8 mouse cellular contexts compared by ENCODE assay signal in genomic region chr2:37758343-37759015, GRCm38 (mm10). TPM values are rescaled to one million over a fixed set of nuclear protein-coding genes. Genes with fewer than 3 reads are reported as not detected.
DNase-seq lines count a peak whose midpoint lies in the region; ATAC-seq and TF ChIP-seq lines count a peak whose summit lies in the region.

No protein-coding gene starts in this region.

- H3K36me3 ChIP-seq in forebrain, embryonic 13.5 days (ENCODE audit: poor library complexity, severe bottlenecking) = no peaks in the 10 kb centered on the region
- no peaks in the 10 kb centered on the region for H3K36me3 ChIP-seq in lung, embryonic 14.5 days (ENCODE audit: insufficient read depth)

- TF ChIP-seq CTCF in lung, embryonic 14.5 days (IDR thresholded peaks at IDR 0.05; ENCODE audit: low read depth) = no peak

- peaks cover 10% of the 10 kb centered on the region for H3K4me1 ChIP-seq in forebrain, embryonic 13.5 days
- H3K4me1 ChIP-seq in lung, embryonic 14.5 days (ENCODE audit: insufficient read depth) = peaks cover 4% of the 10 kb centered on the region

- 0 out of 2 replicates have a peak, but pooled peaks cover 9% of the 10 kb centered on the region for H3K27me3 ChIP-seq in forebrain, embryonic 13.5 days
- H3K27me3 ChIP-seq in lung, embryonic 14.5 days (ENCODE audit: insufficient read depth, low read length) = no peaks in the 10 kb centered on the region

- peak; percentile 63 for ATAC-seq in forebrain, embryonic 13.5 days
- peak; percentile 67; the same call in 1 of the 2 replicates for ATAC-seq in lung, embryonic 14.5 days (ENCODE audit: insufficient read depth)

- peak; percentile 40 to 56 for DNase-seq in kidney, postnatal 4 days
- DNase-seq in kidney, postnatal 25 days = no peak
- DNase-seq in lung, embryonic 14.5 days = peak; percentile 61
- peak; percentile 58 for DNase-seq in retina, postnatal 1 day
- DNase-seq in cerebellum, adult 9-11 months = no peak
- DNase-seq in urinary bladder, postnatal 36 days (ENCODE audit: low spot score in 2 of 2) = no peak
- DNase-seq in frontal cortex, postnatal 36 days (ENCODE audit: low spot score in 2 of 2) = no peak

- H3K4me2 ChIP-seq in forebrain, embryonic 13.5 days = peak overlapping the region; percentile 29
- H3K4me2 ChIP-seq in lung, embryonic 14.5 days = peak overlapping the region; percentile 41

- no peak overlapping the region for H3K4me3 ChIP-seq in forebrain, embryonic 13.5 days
- no peak overlapping the region for H3K4me3 ChIP-seq in lung, embryonic 14.5 days (ENCODE audit: low read depth, low read length)

- WGBS in forebrain, embryonic 13.5 days = 8% methylated on average over 21 of the region's 21 CpGs
- 12% methylated on average over 21 of the region's 21 CpGs for WGBS in lung, embryonic 14.5 days

- H3K27ac ChIP-seq in forebrain, embryonic 13.5 days = no peak overlapping the region
- H3K27ac ChIP-seq in lung, embryonic 14.5 days (ENCODE audit: low read depth) = no peak overlapping the region

- no peaks in the 10 kb centered on the region for H3K9me3 ChIP-seq in forebrain, embryonic 13.5 days (replicated peaks)
- no peaks in the 10 kb centered on the region for H3K9me3 ChIP-seq in lung, embryonic 14.5 days (ENCODE audit: low read depth, low read length)

- peak overlapping the region; percentile 52 for H3K9ac ChIP-seq in forebrain, embryonic 13.5 days
- peak overlapping the region; percentile 13 for H3K9ac ChIP-seq in lung, embryonic 14.5 days

RNA-seq across cellular contexts. Expression of gene Crb2, which starts 17.6 kb away (rescaled TPM):
- polyA plus RNA-seq in forebrain, embryonic 13.5 days (2015; fragmentation: Nextera tagmentation; extraction: Ambion mirVana) = 9.1 and 12.8 TPM in 2 replicates
- polyA plus RNA-seq in lung, embryonic 14.5 days (2014; fragmentation: Nextera tagmentation; extraction: Ambion mirVana) = 1.5 and 1.8 TPM in 2 replicates

RNA-seq across cellular contexts. Expression of gene Strbp, which starts 54.8 kb away (rescaled TPM):
- polyA plus RNA-seq in forebrain, embryonic 13.5 days (2015; fragmentation: Nextera tagmentation; extraction: Ambion mirVana) = 101 and 105 TPM in 2 replicates
- 35.5 and 39.9 TPM in 2 replicates for polyA plus RNA-seq in lung, embryonic 14.5 days (2014; fragmentation: Nextera tagmentation; extraction: Ambion mirVana)

Comparison
In these comparisons a context has a peak if more than half of its experiments do, and no peak if none do; other contexts are left out.
1. DNase-seq: peak in kidney, postnatal 4 days (2 of 2), lung, embryonic 14.5 days (single experiment) and retina, postnatal 1 day (single experiment); none in kidney, postnatal 25 days (0 of 2), cerebellum, adult 9-11 months (single experiment), urinary bladder, postnatal 36 days (0 of 2) and frontal cortex, postnatal 36 days (0 of 2).